Mouse (Mus musculus) midbrain, embryonic 14.5 days (tissue): ENCODE measurements at regions not wholly inside any gene's neighbourhood (a gene's known extent, or its start where the extent isn't known, plus 50 kb on each side); places are given as distances from the start of the nearest gene placed in this dataset.

Experiments used
- ATAC-seq: fragments of 200-750 bp; cut with Nextera tagmentation; 2 replicates; pipeline ENCODE4 v1.8.0; 2017; ENCODE audit warnings: moderate number of reproducible peaks, moderate library complexity; ENCODE audit not compliant: low FRiP score, low TSS enrichment
- DNase-seq: peaks from one replicate; pipeline ENCODE4 v3.0.0-alpha.2; 2015
- H3K27ac ChIP-seq: fragments of 300-500 bp; sonication (generic); replicated peaks from 2 replicates; pipeline ENCODE4 v1.5.1; 2014; ENCODE audit warnings: mild to moderate bottlenecking, low read depth, low read length, moderate library complexity
- H3K27me3 ChIP-seq: fragments of 300-500 bp; sonication (generic); 2 replicates; pipeline ENCODE4 v1.6.1; 2014; ENCODE audit warnings: low read length, control low read depth, mixed read lengths; ENCODE audit not compliant: control insufficient read depth, insufficient read depth
- H3K36me3 ChIP-seq: fragments of 300-500 bp; sonication (generic); 2 replicates; pipeline ENCODE4 v1.6.1; 2014; ENCODE audit warnings: low read length, control low read depth; ENCODE audit not compliant: control insufficient read depth, insufficient read depth
- H3K4me1 ChIP-seq: fragments of 300-500 bp; sonication (generic); 2 replicates; pipeline ENCODE4 v1.6.1; 2014; ENCODE audit warnings: mild to moderate bottlenecking, antibody characterized with exemption, low read length, control low read depth; ENCODE audit not compliant: control insufficient read depth, insufficient read depth
- H3K4me2 ChIP-seq: fragments of 300-500 bp; sonication (generic); 2 replicates; pipeline ENCODE4 v1.6.1; 2014; ENCODE audit warnings: mild to moderate bottlenecking, low read length, moderate library complexity
- H3K4me3 ChIP-seq: fragments of 300-500 bp; sonication (generic); replicated peaks from 2 replicates; pipeline ENCODE4 v1.5.1; 2014; ENCODE audit warnings: low read depth, low read length
- H3K9ac ChIP-seq: fragments of 300-500 bp; sonication (generic); replicated peaks from 2 replicates; pipeline ENCODE4 v1.6.1; 2014; ENCODE audit warnings: mild to moderate bottlenecking, low read length, moderate library complexity
- H3K9me3 ChIP-seq: fragments of 300-500 bp; sonication (generic); 2 replicates; pipeline ENCODE4 v1.6.1; 2016; ENCODE audit warnings: low read length, control low read depth, mixed read lengths; ENCODE audit not compliant: control insufficient read depth
- WGBS: fragments of 180-500 bp; shearing (Covaris S2); extraction: QIAGEN DNeasy Blood & Tissue Kit; methylation state at CpG from one replicate; pipeline ENCODE4 v1.1.7; 2014; 5-methylcytosine and 5-hydroxymethylcytosine counted together

DNA sequence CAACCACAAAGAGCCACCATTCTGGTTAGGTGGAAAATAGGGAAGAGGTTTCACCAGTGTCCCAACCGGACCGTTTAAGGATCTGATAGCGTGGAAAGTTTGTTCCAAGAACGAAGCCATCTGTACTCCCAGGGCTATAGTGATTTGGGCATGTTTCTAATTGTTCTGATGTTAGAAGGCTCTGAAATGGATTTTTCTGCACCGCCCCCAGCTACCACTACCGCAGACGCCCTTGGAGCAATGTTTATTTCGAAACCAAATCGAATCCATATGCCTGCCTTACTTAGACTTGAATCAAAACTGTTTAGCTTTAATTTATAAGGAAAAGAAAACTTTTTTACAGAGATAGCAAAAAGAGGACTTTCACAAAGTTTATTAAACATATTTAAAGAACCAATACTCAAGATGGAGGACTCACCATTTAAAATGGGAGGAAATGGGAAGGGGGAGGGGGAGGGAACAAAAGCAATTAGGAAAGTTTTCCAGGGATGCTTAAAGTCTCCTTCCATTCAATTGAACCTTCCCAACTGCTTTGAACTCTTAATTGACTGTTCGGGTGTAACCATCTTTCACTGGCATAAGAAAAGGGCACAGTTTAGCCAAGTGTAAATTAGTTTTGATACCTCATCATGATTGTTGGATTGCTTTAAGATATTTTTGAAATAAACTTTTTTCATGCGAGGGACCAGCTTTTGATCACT, 56.0 kb upstream of the Frem1 start:
- no peaks in the 10 kb centered on the region for H3K4me1 ChIP-seq
- no peaks in the 10 kb centered on the region for H3K9me3 ChIP-seq
- H3K36me3 ChIP-seq = no peaks in the 10 kb centered on the region
- H3K4me3 ChIP-seq = no peak overlapping the region
- ATAC-seq = no peak
- H3K9ac ChIP-seq = no peak overlapping the region
- DNase-seq = no peak
- no peaks in the 10 kb centered on the region for H3K27me3 ChIP-seq
- H3K27ac ChIP-seq = no peak overlapping the region
- WGBS = 90% methylated on average over 11 of the region's 11 CpGs
- H3K4me2 ChIP-seq = no peak overlapping the region

GRCm38 (mm10) chr4:83107161-83107560, 55.0 kb upstream of the Frem1 start:
- ATAC-seq = no peak
- no peaks in the 10 kb centered on the region for H3K4me1 ChIP-seq
- H3K4me3 ChIP-seq = no peak overlapping the region
- DNase-seq = no peak
- no peak overlapping the region for H3K4me2 ChIP-seq
- no peak overlapping the region for H3K27ac ChIP-seq
- no peaks in the 10 kb centered on the region for H3K9me3 ChIP-seq
- no peaks in the 10 kb centered on the region for H3K27me3 ChIP-seq
- H3K9ac ChIP-seq = no peak overlapping the region
- H3K36me3 ChIP-seq = no peaks in the 10 kb centered on the region
- 83% methylated on average over 2 of the region's 2 CpGs for WGBS

- ATAC-seq = no peak
- 75% methylated on average over 5 of the region's 5 CpGs for WGBS
Observed at GRCm38 (mm10) chr4:83104045-83104681, 52.0 kb upstream of the Frem1 start.

GRCm38 (mm10) chr4:83102893-83103292, 50.8 kb upstream of the Frem1 start:
- ATAC-seq (no peak), DNase-seq (no peak)
- Histone ChIP-seq H3K4me2 (no peak overlapping the region), H3K4me3 (no peak overlapping the region), H3K36me3 (no peaks in the 10 kb centered on the region), H3K4me1 (no peaks in the 10 kb centered on the region), H3K27ac (no peak overlapping the region), H3K27me3 (no peaks in the 10 kb centered on the region), H3K9me3 (no peaks in the 10 kb centered on the region), H3K9ac (no peak overlapping the region)
- 89% methylated on average over 2 of the region's 2 CpGs for whole genome bisulfite sequencing

More at GRCm38 (mm10) chr4:83104045-83104681, 52.0 kb upstream of the Frem1 start:
- Histone ChIP-seq H3K4me2 (no peak overlapping the region), H3K4me3 (no peak overlapping the region), H3K9me3 (no peaks in the 10 kb centered on the region), H3K27me3 (no peaks in the 10 kb centered on the region), H3K27ac (no peak overlapping the region), H3K36me3 (no peaks in the 10 kb centered on the region), H3K9ac (no peak overlapping the region), H3K4me1 (no peaks in the 10 kb centered on the region)
- DNase-seq = no peak

GRCm38 (mm10) chr4:83102022-83102421, 49.9 kb upstream of the Frem1 start:
- DNase-seq (no peak), ATAC-seq (no peak)
- H3K9ac ChIP-seq = no peak overlapping the region
- no peaks in the 10 kb centered on the region for H3K9me3 ChIP-seq
- H3K27ac ChIP-seq = no peak overlapping the region
- H3K4me1 ChIP-seq = no peaks in the 10 kb centered on the region
- no peak overlapping the region for H3K4me2 ChIP-seq
- 73% methylated on average over 3 of the region's 3 CpGs for WGBS
- H3K27me3 ChIP-seq = no peaks in the 10 kb centered on the region
- H3K4me3 ChIP-seq = no peak overlapping the region
- H3K36me3 ChIP-seq = no peaks in the 10 kb centered on the region
